Mouse (Mus musculus) E14TG2a.4 (cell line): ENCODE data around the gene Aimp2.

Source experiments
- CTCF ChIP-seq: conservative IDR thresholded peaks from 2 replicates; pipeline ENCODE4 v1.5.1; 2014; ENCODE audit warnings: low read length
- POU5F1 ChIP-seq: IDR thresholded peaks from 2 replicates; pipeline ENCODE4 v1.6.1; 2014; ENCODE audit warnings: low read length, borderline replicate concordance

DNA sequence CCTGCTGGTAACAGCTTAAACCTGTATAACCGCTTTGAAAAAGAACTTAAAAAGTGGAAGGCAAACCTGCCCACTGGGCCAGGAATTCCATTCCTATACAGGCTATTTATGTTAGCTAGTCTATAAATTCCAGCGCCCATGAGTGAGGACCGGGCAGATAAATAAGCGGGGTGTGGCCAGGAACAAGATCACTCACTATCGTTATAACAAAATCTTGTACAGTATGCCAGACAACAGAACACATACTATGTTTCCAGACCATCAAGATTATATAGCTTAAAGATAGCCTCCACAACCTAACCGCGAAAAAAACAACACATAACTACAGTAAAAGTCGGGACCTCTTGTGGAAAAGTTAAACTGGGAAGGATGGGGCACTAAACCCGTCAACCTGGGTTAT is 721 bp downstream of the Aimp2 start:
- TF ChIP-seq CTCF (no peak), POU5F1 (no peak)
